Mouse (Mus musculus): ENCODE data around the gene Uvrag. TPM values are rescaled to one million over a fixed set of nuclear protein-coding genes. Genes with fewer than 3 reads are reported as not detected.

Gene Uvrag
- polyA plus RNA-seq, 1 experiment: 12.3 TPM

- no peak for TF ChIP-seq POLR2A (IDR thresholded peaks at IDR 0.05; ENCODE audit: borderline replicate concordance, extremely low read depth, insufficient read depth, insufficient read length, poor library complexity, severe bottlenecking)
- TF ChIP-seq CTCF (IDR thresholded peaks at IDR 0.05; ENCODE audit: borderline replicate concordance, extremely low read depth, insufficient read depth, insufficient read length): peak; percentile 82
- DNase-seq (ENCODE audit: low read depth): peak; percentile 92
These were observed 303.0 kb downstream of the Uvrag start for GRCm38 (mm10) chr7:98837901-98838300.

DNA sequence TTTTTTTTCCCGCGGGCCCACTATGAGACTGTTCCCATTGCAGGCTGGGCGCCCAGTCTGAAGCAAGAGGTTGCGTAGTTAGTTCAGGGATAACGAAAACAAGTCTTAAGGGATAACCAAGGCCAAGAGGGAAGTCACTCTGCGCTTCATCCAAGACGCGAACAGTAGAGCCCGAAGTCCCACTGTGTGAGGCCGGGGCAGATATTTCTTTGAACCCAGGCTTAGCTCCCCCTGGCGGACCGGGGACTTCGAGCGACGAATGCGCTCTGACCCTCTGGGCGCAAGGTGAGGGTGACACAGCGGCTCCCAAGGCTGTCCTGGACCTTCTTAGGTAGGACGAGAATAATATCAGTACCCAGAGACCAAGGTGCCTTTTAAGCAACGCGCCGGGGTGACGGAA, 304.3 kb downstream of the Uvrag start:
- peak; percentile 28 for DNase-seq (ENCODE audit: low read depth)
- TF ChIP-seq CTCF (IDR thresholded peaks at IDR 0.05; ENCODE audit: borderline replicate concordance, extremely low read depth, insufficient read depth, insufficient read length) (peak; percentile 55), POLR2A (IDR thresholded peaks at IDR 0.05; ENCODE audit: borderline replicate concordance, extremely low read depth, insufficient read depth, insufficient read length, poor library complexity, severe bottlenecking) (no peak)

- TF ChIP-seq CTCF (IDR thresholded peaks at IDR 0.05; ENCODE audit: borderline replicate concordance, extremely low read depth, insufficient read depth, insufficient read length) (no peak), POLR2A (IDR thresholded peaks at IDR 0.05; ENCODE audit: borderline replicate concordance, extremely low read depth, insufficient read depth, insufficient read length, poor library complexity, severe bottlenecking) (no peak)
These were observed 305.2 kb downstream of the Uvrag start for GRCm38 (mm10) chr7:98835519-98836441.

More at GRCm38 (mm10) chr7:98835519-98836441, 305.2 kb downstream of the Uvrag start:
- peak; percentile 15 for DNase-seq (ENCODE audit: low read depth)

Other genes starting within 250 kb of the Uvrag start
- gene Dgat2, start 41.6 kb upstream of the Uvrag start, polyA plus RNA-seq (2012; rRNA removed): 12.7 and 13.1 TPM in 2 replicates
- 1.7 and 2.1 TPM in 2 replicates for gene Mogat2, start 97.5 kb upstream of the Uvrag start, polyA plus RNA-seq (2012; rRNA removed)
- gene Map6, start 126.3 kb upstream of the Uvrag start, polyA plus RNA-seq (2012; rRNA removed): 122 and 188 TPM in 2 replicates
- gene Serpinh1, start 212.1 kb upstream of the Uvrag start, polyA plus RNA-seq (2012; rRNA removed): 187 and 283 TPM in 2 replicates
- gene Gdpd5, start 240.3 kb upstream of the Uvrag start, polyA plus RNA-seq (2012; rRNA removed): 56.3 and 70.2 TPM in 2 replicates

All from brain, embryonic 14.5 days (tissue).